Mouse (Mus musculus): ENCODE measurements around the gene Ankdd1a. TPM values are rescaled to one million over a fixed set of nuclear protein-coding genes. Genes with fewer than 3 reads are reported as not detected.

Gene Ankdd1a
- polyA plus RNA-seq, 1 experiment: 0.59 TPM

- H3K4me3 ChIP-seq (replicated peaks; ENCODE audit: extremely low read depth, low read depth, low read length): no peak overlapping the region
- H3K4me1 ChIP-seq (ENCODE audit: control insufficient read depth, insufficient read depth, low read length): peaks cover 10% of the 10 kb centered on the region
- DNase-seq: no peak
- WGBS: 65% methylated on average over 11 of the region's 11 CpGs
- TF ChIP-seq CTCF (IDR thresholded peaks at IDR 0.05; ENCODE audit: insufficient read depth, low read length): no peak
- no peak for TF ChIP-seq POLR2A (IDR thresholded peaks at IDR 0.05; ENCODE audit: borderline replicate concordance, extremely low read depth, low read depth, low read length)
These were observed 15.9 kb upstream of the Ankdd1a start for GRCm38 (mm10) chr9:65535789-65536469.

- no peak for DNase-seq
- Histone ChIP-seq H3K4me1 (ENCODE audit: control insufficient read depth, insufficient read depth, low read length) (peaks cover 10% of the 10 kb centered on the region), H3K4me3 (replicated peaks; ENCODE audit: extremely low read depth, low read depth, low read length) (no peak overlapping the region)
- 39% methylated on average over 3 of the region's 3 CpGs for WGBS
- TF ChIP-seq CTCF (IDR thresholded peaks at IDR 0.05; ENCODE audit: insufficient read depth, low read length): no peak
- TF ChIP-seq POLR2A (IDR thresholded peaks at IDR 0.05; ENCODE audit: borderline replicate concordance, extremely low read depth, low read depth, low read length): peak; percentile 27; the same call in 1 of the 2 replicates
These were observed 15.3 kb upstream of the Ankdd1a start for GRCm38 (mm10) chr9:65535191-65535722.

GRCm38 (mm10) chr9:65534111-65534510 lies 14.1 kb upstream of the Ankdd1a start:
- TF ChIP-seq CTCF (IDR thresholded peaks at IDR 0.05; ENCODE audit: insufficient read depth, low read length) (no peak), POLR2A (IDR thresholded peaks at IDR 0.05; ENCODE audit: borderline replicate concordance, extremely low read depth, low read depth, low read length) (no peak)
- Histone ChIP-seq H3K4me1 (ENCODE audit: control insufficient read depth, insufficient read depth, low read length) (peaks cover 10% of the 10 kb centered on the region), H3K4me3 (replicated peaks; ENCODE audit: extremely low read depth, low read depth, low read length) (no peak overlapping the region)
- no peak for DNase-seq
- WGBS: 93% methylated on average over 3 of the region's 3 CpGs

- DNase-seq: no peak
- WGBS: 70% methylated on average over 8 of the region's 8 CpGs
- peaks cover 10% of the 10 kb centered on the region for H3K4me1 ChIP-seq (ENCODE audit: control insufficient read depth, insufficient read depth, low read length)
- no peak overlapping the region for H3K4me3 ChIP-seq (replicated peaks; ENCODE audit: extremely low read depth, low read depth, low read length)
- TF ChIP-seq POLR2A (IDR thresholded peaks at IDR 0.05; ENCODE audit: borderline replicate concordance, extremely low read depth, low read depth, low read length) (no peak), CTCF (IDR thresholded peaks at IDR 0.05; ENCODE audit: insufficient read depth, low read length) (no peak)
These were observed 13.0 kb upstream of the Ankdd1a start for GRCm38 (mm10) chr9:65532986-65533385.

- no peak for TF ChIP-seq POLR2A (IDR thresholded peaks at IDR 0.05; ENCODE audit: borderline replicate concordance, extremely low read depth, low read depth, low read length)
- TF ChIP-seq CTCF (IDR thresholded peaks at IDR 0.05; ENCODE audit: insufficient read depth, low read length): no peak
- no peak for DNase-seq
- H3K4me3 ChIP-seq (replicated peaks; ENCODE audit: extremely low read depth, low read depth, low read length): no peak overlapping the region
- H3K4me1 ChIP-seq (ENCODE audit: control insufficient read depth, insufficient read depth, low read length): peaks cover 6% of the 10 kb centered on the region
- 82% methylated on average over 5 of the region's 5 CpGs for WGBS
These were observed 11.3 kb upstream of the Ankdd1a start for GRCm38 (mm10) chr9:65531283-65531682.

- TF ChIP-seq POLR2A (IDR thresholded peaks at IDR 0.05; ENCODE audit: borderline replicate concordance, extremely low read depth, low read depth, low read length) (no peak), CTCF (IDR thresholded peaks at IDR 0.05; ENCODE audit: insufficient read depth, low read length) (no peak)
- H3K4me3 ChIP-seq (replicated peaks; ENCODE audit: extremely low read depth, low read depth, low read length): no peak overlapping the region
- DNase-seq: no peak
- 71% methylated on average over 8 of the region's 8 CpGs for WGBS
- H3K4me1 ChIP-seq (ENCODE audit: control insufficient read depth, insufficient read depth, low read length): no peaks in the 10 kb centered on the region
These were observed 9.7 kb upstream of the Ankdd1a start for GRCm38 (mm10) chr9:65529659-65530058.

GRCm38 (mm10) chr9:65528417-65529038 lies 8.5 kb upstream of the Ankdd1a start:
- WGBS: 56% methylated on average over 6 of the region's 6 CpGs
- H3K4me1 ChIP-seq (ENCODE audit: control insufficient read depth, insufficient read depth, low read length): no peaks in the 10 kb centered on the region
- TF ChIP-seq POLR2A (IDR thresholded peaks at IDR 0.05; ENCODE audit: borderline replicate concordance, extremely low read depth, low read depth, low read length) (no peak), CTCF (IDR thresholded peaks at IDR 0.05; ENCODE audit: insufficient read depth, low read length) (no peak)
- DNase-seq: no peak
- no peak overlapping the region for H3K4me3 ChIP-seq (replicated peaks; ENCODE audit: extremely low read depth, low read depth, low read length)

GRCm38 (mm10) chr9:65525445-65526195 lies 5.6 kb upstream of the Ankdd1a start:
- H3K4me1 ChIP-seq (ENCODE audit: control insufficient read depth, insufficient read depth, low read length): no peaks in the 10 kb centered on the region

GRCm38 (mm10) chr9:65523611-65524364 lies 3.8 kb upstream of the Ankdd1a start:
- Histone ChIP-seq H3K4me3 (replicated peaks; ENCODE audit: extremely low read depth, low read depth, low read length) (no peak overlapping the region), H3K4me1 (ENCODE audit: control insufficient read depth, insufficient read depth, low read length) (no peaks in the 10 kb centered on the region)
- peak; percentile 71 for DNase-seq
- TF ChIP-seq POLR2A (IDR thresholded peaks at IDR 0.05; ENCODE audit: borderline replicate concordance, extremely low read depth, low read depth, low read length) (no peak), CTCF (IDR thresholded peaks at IDR 0.05; ENCODE audit: insufficient read depth, low read length) (peak; percentile 98)
- WGBS: 21% methylated on average over 14 of the region's 14 CpGs

More at GRCm38 (mm10) chr9:65525445-65526195, 5.6 kb upstream of the Ankdd1a start:
- 71% methylated on average over 10 of the region's 10 CpGs for WGBS
- TF ChIP-seq POLR2A (IDR thresholded peaks at IDR 0.05; ENCODE audit: borderline replicate concordance, extremely low read depth, low read depth, low read length) (no peak), CTCF (IDR thresholded peaks at IDR 0.05; ENCODE audit: insufficient read depth, low read length) (no peak)
- no peak overlapping the region for H3K4me3 ChIP-seq (replicated peaks; ENCODE audit: extremely low read depth, low read depth, low read length)
- DNase-seq: no peak

All from lung, adult 2 months (tissue).